ENCODE assay signal across 11 mouse cellular contexts in the genomic region with DNA sequence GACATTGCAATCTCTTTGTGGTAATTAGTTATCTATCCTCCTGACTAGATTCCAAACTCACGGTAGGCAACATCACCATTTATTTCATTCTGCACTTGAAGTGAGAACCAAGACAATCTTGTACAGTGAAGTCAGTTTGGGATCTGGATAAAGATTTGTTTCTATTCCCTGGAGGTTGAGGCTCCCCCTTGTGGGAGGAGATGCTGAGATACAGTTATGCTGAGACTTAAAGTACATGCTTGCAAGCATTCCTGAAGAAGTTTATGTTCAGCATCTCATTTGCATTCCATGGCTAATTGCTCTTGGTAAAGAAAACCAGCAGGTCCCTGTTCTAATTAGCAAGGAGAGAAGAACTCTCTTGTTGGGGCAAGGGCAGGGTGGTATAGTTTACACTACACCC.
DNase-seq lines count a peak whose midpoint lies in the region; ATAC-seq and TF ChIP-seq lines count a peak whose summit lies in the region.
"Had no signal": no experiment of that assay in that cellular context is flagged by ENCODE, and none has a peak within 500 bp of the region (broad histone marks: within the 10 kb centered on the region; RNA-seq: fewer than 3 reads in every experiment).

No protein-coding gene starts in this region.

- no peak overlapping the region for H3K4me2 ChIP-seq in heart, embryonic 11.5 days
- no peak overlapping the region for H3K4me2 ChIP-seq in lung, postnatal 0 days (replicated peaks; ENCODE audit: low read depth, low read length)
- H3K4me2 ChIP-seq: embryonic facial prominence, embryonic 12.5 days; heart, embryonic 13.5 days; lung, embryonic 15.5 days had no signal

- H3K27ac ChIP-seq in heart, adult 2 months = no peak overlapping the region
- no peak overlapping the region for H3K27ac ChIP-seq in heart, embryonic 11.5 days (ENCODE audit: low read depth, low read length)
- H3K27ac ChIP-seq in lung, postnatal 0 days (ENCODE audit: low read length) = no peak overlapping the region
- H3K27ac ChIP-seq: embryonic facial prominence, embryonic 12.5 days; heart, embryonic 13.5 days; lung, embryonic 15.5 days had no signal

- 44% methylated on average over 1 of the region's 1 CpGs for WGBS in heart, adult 2 months
- 45% methylated on average over 1 of the region's 1 CpGs for WGBS in heart, embryonic 11.5 days (ENCODE audit: insufficient replicate concordance)
- 54% methylated on average over 1 of the region's 1 CpGs for WGBS in lung, postnatal 0 days

- H3K36me3 ChIP-seq in heart, adult 2 months (ENCODE audit: control insufficient read depth, insufficient read depth, low read length) = no peaks in the 10 kb centered on the region
- no peaks in the 10 kb centered on the region for H3K36me3 ChIP-seq in heart, embryonic 11.5 days (ENCODE audit: control insufficient read depth, insufficient read depth, low read length)
- no peaks in the 10 kb centered on the region for H3K36me3 ChIP-seq in lung, postnatal 0 days (ENCODE audit: insufficient read depth, low read length)
- H3K36me3 ChIP-seq: embryonic facial prominence, embryonic 12.5 days; heart, embryonic 13.5 days; lung, embryonic 15.5 days had no signal

- H3K4me1 ChIP-seq in heart, adult 2 months (ENCODE audit: control insufficient read depth, insufficient read depth, low read length) = no peaks in the 10 kb centered on the region
- no peaks in the 10 kb centered on the region for H3K4me1 ChIP-seq in heart, embryonic 11.5 days (ENCODE audit: control insufficient read depth, insufficient read depth, low read length)
- H3K4me1 ChIP-seq in lung, postnatal 0 days (ENCODE audit: insufficient read depth, low read depth, low read length) = no peaks in the 10 kb centered on the region
- H3K4me1 ChIP-seq: embryonic facial prominence, embryonic 12.5 days; lung, embryonic 15.5 days had no signal

- DNase-seq in heart, adult 2 months = no peak
- no peak for DNase-seq in lung, postnatal 0 days (ENCODE audit: low spot score)
- no peak for DNase-seq in lung, postnatal 14 days
- DNase-seq in frontal cortex, postnatal 10 days (ENCODE audit: low spot score in 2 of 2) = peak; percentile 15 to 43
- DNase-seq in right cerebral cortex, postnatal 36 days (ENCODE audit: low spot score in 2 of 2) = peak; percentile 39 to 46
- DNase-seq in gastrocnemius, postnatal 14 days = no peak
- DNase-seq in adrenal gland, postnatal 14 days = no peak

- H3K27me3 ChIP-seq in heart, adult 2 months (ENCODE audit: control insufficient read depth, insufficient read depth, low read length) = no peaks in the 10 kb centered on the region
- H3K27me3 ChIP-seq in heart, embryonic 11.5 days (ENCODE audit: control insufficient read depth, insufficient read depth, low read length) = peaks cover 4% of the 10 kb centered on the region; the same call in 1 of the 2 replicates
- H3K27me3 ChIP-seq in lung, postnatal 0 days (replicated peaks; ENCODE audit: insufficient read depth, low read length) = no peaks in the 10 kb centered on the region
- H3K27me3 ChIP-seq: embryonic facial prominence, embryonic 12.5 days; lung, embryonic 15.5 days had no signal

- TF ChIP-seq EP300 in heart, adult 2 months (IDR thresholded peaks at IDR 0.05; ENCODE audit: insufficient read depth, low read depth, low read length) = no peak
- TF ChIP-seq EP300 in lung, postnatal 0 days (IDR thresholded peaks at IDR 0.05) = no peak

- H3K79me2 ChIP-seq in heart, adult 2 months (replicated peaks; ENCODE audit: control insufficient read depth, insufficient read depth, low read length) = no peaks in the 10 kb centered on the region

- H3K9me3 ChIP-seq in heart, embryonic 11.5 days (replicated peaks; ENCODE audit: control insufficient read depth, low read length) = no peaks in the 10 kb centered on the region
- no peaks in the 10 kb centered on the region for H3K9me3 ChIP-seq in lung, postnatal 0 days (ENCODE audit: low read length)
- H3K9me3 ChIP-seq: embryonic facial prominence, embryonic 12.5 days; heart, embryonic 13.5 days; lung, embryonic 15.5 days had no signal

- TF ChIP-seq CTCF in heart, adult 2 months (IDR thresholded peaks at IDR 0.05) = peak; percentile 58
- TF ChIP-seq CTCF in lung, postnatal 0 days (IDR thresholded peaks at IDR 0.05) = peak; percentile 48

- no peak for ATAC-seq in heart, embryonic 11.5 days (replicated peaks; ENCODE audit: insufficient number of reproducible peaks, low FRiP score, low TSS enrichment)
- ATAC-seq in lung, postnatal 0 days = no peak

- TF ChIP-seq POLR2A in heart, adult 2 months (IDR thresholded peaks at IDR 0.05; ENCODE audit: insufficient read depth, low read depth, low read length) = no peak

- H3K9ac ChIP-seq in heart, adult 2 months (ENCODE audit: low read depth, low read length) = no peak overlapping the region
- H3K9ac ChIP-seq in heart, embryonic 11.5 days (ENCODE audit: low read depth, low read length) = no peak overlapping the region
- H3K9ac ChIP-seq in lung, postnatal 0 days (replicated peaks; ENCODE audit: low read depth) = no peak overlapping the region
- H3K9ac ChIP-seq: embryonic facial prominence, embryonic 12.5 days; heart, embryonic 13.5 days; lung, embryonic 15.5 days had no signal

- intact Hi-C loops in heart, adult 2 months (cut with DNase I) = loop anchor here (5.0 kb wide), 1 partner anchor 189 kb away; no protein-coding TSS in a partner anchor
- intact Hi-C loops in gastrocnemius, postnatal 14 days (cut with DNase I; ENCODE audit: low total_unique reads) = no loop called here

- H3K4me3 ChIP-seq in heart, adult 2 months = no peak overlapping the region
- no peak overlapping the region for H3K4me3 ChIP-seq in heart, embryonic 11.5 days (ENCODE audit: low read depth, low read length)
- H3K4me3 ChIP-seq in lung, postnatal 0 days (ENCODE audit: low read depth, low read length) = no peak overlapping the region
- H3K4me3 ChIP-seq: embryonic facial prominence, embryonic 12.5 days; heart, embryonic 13.5 days; lung, embryonic 15.5 days had no signal

Comparison
In these comparisons a context has a peak if more than half of its experiments do, and no peak if none do; other contexts are left out.
1. DNase-seq: peak in frontal cortex, postnatal 10 days (2 of 2) and right cerebral cortex, postnatal 36 days (2 of 2); none in heart, adult 2 months (0 of 2), lung, postnatal 0 days (single experiment), lung, postnatal 14 days (single experiment), gastrocnemius, postnatal 14 days (single experiment) and adrenal gland, postnatal 14 days (single experiment).